Mouse (Mus musculus): ENCODE measurements at regions not wholly inside any gene's neighbourhood (a gene's known extent, or its start where the extent isn't known, plus 50 kb on each side); places are given as distances from the start of the nearest gene placed in this dataset.

GRCm38 (mm10) chr13:83872143-83872819 is 349.8 kb upstream of the Tmem161b start:
- 0 out of 2 replicates have a peak overlapping the region, but pooled peaks have one; percentile 52 for H3K27ac ChIP-seq (ENCODE audit: low read length)
- no peak overlapping the region for H3K9ac ChIP-seq (ENCODE audit: low read depth, low read length)
- 34% methylated on average over 3 of the region's 3 CpGs for WGBS

GRCm38 (mm10) chr13:83872887-83873286 is 349.2 kb upstream of the Tmem161b start:
- no peaks in the 10 kb centered on the region for H3K9me3 ChIP-seq (replicated peaks; ENCODE audit: control insufficient read depth, low read length, poor library complexity, severe bottlenecking)
- no peak overlapping the region for H3K4me3 ChIP-seq (ENCODE audit: low read depth, low read length)
- 4% methylated on average over 5 of the region's 5 CpGs for WGBS
- peaks cover 4% of the 10 kb centered on the region for H3K4me1 ChIP-seq (ENCODE audit: control insufficient read depth, insufficient read depth, low read length)
- no peak for ATAC-seq
- H3K27ac ChIP-seq (ENCODE audit: low read length), result peak overlapping the region; percentile 75
- H3K9ac ChIP-seq (ENCODE audit: low read depth, low read length), result no peak overlapping the region
- H3K4me2 ChIP-seq (ENCODE audit: low read length), result 0 out of 2 replicates have a peak overlapping the region, but pooled peaks have one; percentile 2
- no peaks in the 10 kb centered on the region for H3K27me3 ChIP-seq (ENCODE audit: control insufficient read depth, insufficient read depth, low read depth, low read length)
- no peaks in the 10 kb centered on the region for H3K36me3 ChIP-seq (ENCODE audit: control insufficient read depth, insufficient read depth, low read length)

More at GRCm38 (mm10) chr13:83872143-83872819, 349.8 kb upstream of the Tmem161b start:
- no peak for ATAC-seq
- Histone ChIP-seq H3K36me3 (ENCODE audit: control insufficient read depth, insufficient read depth, low read length) (no peaks in the 10 kb centered on the region), H3K4me3 (ENCODE audit: low read depth, low read length) (no peak overlapping the region), H3K4me1 (ENCODE audit: control insufficient read depth, insufficient read depth, low read length) (peaks cover 6% of the 10 kb centered on the region), H3K9me3 (replicated peaks; ENCODE audit: control insufficient read depth, low read length, poor library complexity, severe bottlenecking) (no peaks in the 10 kb centered on the region), H3K4me2 (ENCODE audit: low read length) (no peak overlapping the region), H3K27me3 (ENCODE audit: control insufficient read depth, insufficient read depth, low read depth, low read length) (no peaks in the 10 kb centered on the region)

GRCm38 (mm10) chr13:83879561-83879960 is 342.5 kb upstream of the Tmem161b start:
- Histone ChIP-seq H3K9me3 (replicated peaks; ENCODE audit: control insufficient read depth, low read length, poor library complexity, severe bottlenecking) (no peaks in the 10 kb centered on the region), H3K27me3 (ENCODE audit: control insufficient read depth, insufficient read depth, low read depth, low read length) (no peaks in the 10 kb centered on the region), H3K4me1 (ENCODE audit: control insufficient read depth, insufficient read depth, low read length) (peaks cover 7% of the 10 kb centered on the region), H3K4me3 (ENCODE audit: low read depth, low read length) (no peak overlapping the region), H3K9ac (ENCODE audit: low read depth, low read length) (no peak overlapping the region), H3K27ac (ENCODE audit: low read length) (peak overlapping the region; percentile 71), H3K4me2 (ENCODE audit: low read length) (no peak overlapping the region), H3K36me3 (ENCODE audit: control insufficient read depth, insufficient read depth, low read length) (no peaks in the 10 kb centered on the region)
- no peak for ATAC-seq
- 37% methylated on average over 2 of the region's 2 CpGs for WGBS

GRCm38 (mm10) chr13:83880305-83880704 is 341.8 kb upstream of the Tmem161b start:
- H3K27ac ChIP-seq (ENCODE audit: low read length), result peak overlapping the region; percentile 76
- peak; percentile 53 for ATAC-seq
- H3K4me2 ChIP-seq (ENCODE audit: low read length), result 0 out of 2 replicates have a peak overlapping the region, but pooled peaks have one; percentile 4
- H3K9ac ChIP-seq (ENCODE audit: low read depth, low read length), result no peak overlapping the region; the same call in 1 of the 2 replicates
- no peaks in the 10 kb centered on the region for H3K27me3 ChIP-seq (ENCODE audit: control insufficient read depth, insufficient read depth, low read depth, low read length)
- no peak overlapping the region for H3K4me3 ChIP-seq (ENCODE audit: low read depth, low read length)
- H3K36me3 ChIP-seq (ENCODE audit: control insufficient read depth, insufficient read depth, low read length), result no peaks in the 10 kb centered on the region
- peaks cover 12% of the 10 kb centered on the region for H3K4me1 ChIP-seq (ENCODE audit: control insufficient read depth, insufficient read depth, low read length)
- WGBS, result 32% methylated on average over 2 of the region's 2 CpGs
- no peaks in the 10 kb centered on the region for H3K9me3 ChIP-seq (replicated peaks; ENCODE audit: control insufficient read depth, low read length, poor library complexity, severe bottlenecking)

GRCm38 (mm10) chr13:83880772-83881171 is 341.3 kb upstream of the Tmem161b start:
- no peak overlapping the region for H3K9ac ChIP-seq (ENCODE audit: low read depth, low read length)
- ATAC-seq, result no peak
- H3K9me3 ChIP-seq (replicated peaks; ENCODE audit: control insufficient read depth, low read length, poor library complexity, severe bottlenecking), result no peaks in the 10 kb centered on the region
- 32% methylated on average over 2 of the region's 2 CpGs for WGBS
- H3K4me2 ChIP-seq (ENCODE audit: low read length), result no peak overlapping the region
- peaks cover 13% of the 10 kb centered on the region for H3K4me1 ChIP-seq (ENCODE audit: control insufficient read depth, insufficient read depth, low read length)
- H3K4me3 ChIP-seq (ENCODE audit: low read depth, low read length), result no peak overlapping the region
- peak overlapping the region; percentile 76 for H3K27ac ChIP-seq (ENCODE audit: low read length)
- no peaks in the 10 kb centered on the region for H3K36me3 ChIP-seq (ENCODE audit: control insufficient read depth, insufficient read depth, low read length)
- H3K27me3 ChIP-seq (ENCODE audit: control insufficient read depth, insufficient read depth, low read depth, low read length), result no peaks in the 10 kb centered on the region

- no peaks in the 10 kb centered on the region for H3K36me3 ChIP-seq (ENCODE audit: control insufficient read depth, insufficient read depth, low read length)
- no peak for ATAC-seq
- H3K9me3 ChIP-seq (replicated peaks; ENCODE audit: control insufficient read depth, low read length, poor library complexity, severe bottlenecking), result no peaks in the 10 kb centered on the region
- WGBS, result 36% methylated on average over 1 of the region's 1 CpGs
- H3K27me3 ChIP-seq (ENCODE audit: control insufficient read depth, insufficient read depth, low read depth, low read length), result no peaks in the 10 kb centered on the region
- H3K9ac ChIP-seq (ENCODE audit: low read depth, low read length), result no peak overlapping the region
- no peak overlapping the region for H3K4me3 ChIP-seq (ENCODE audit: low read depth, low read length)
- peaks cover 13% of the 10 kb centered on the region for H3K4me1 ChIP-seq (ENCODE audit: control insufficient read depth, insufficient read depth, low read length)
- H3K4me2 ChIP-seq (ENCODE audit: low read length), result no peak overlapping the region
- H3K27ac ChIP-seq (ENCODE audit: low read length), result peak overlapping the region; percentile 50
Observed at GRCm38 (mm10) chr13:83882839-83883238, 339.3 kb upstream of the Tmem161b start.

GRCm38 (mm10) chr13:83883821-83884220 is 338.3 kb upstream of the Tmem161b start:
- Histone ChIP-seq H3K27ac (ENCODE audit: low read length) (0 out of 2 replicates have a peak overlapping the region, but pooled peaks have one; percentile 17), H3K9ac (ENCODE audit: low read depth, low read length) (no peak overlapping the region)
- 57% methylated on average over 4 of the region's 4 CpGs for WGBS

GRCm38 (mm10) chr13:83884226-83884625 is 337.9 kb upstream of the Tmem161b start:
- ATAC-seq, result no peak
- peak overlapping the region; percentile 17 for H3K27ac ChIP-seq (ENCODE audit: low read length)
- no peaks in the 10 kb centered on the region for H3K27me3 ChIP-seq (ENCODE audit: control insufficient read depth, insufficient read depth, low read depth, low read length)
- H3K9ac ChIP-seq (ENCODE audit: low read depth, low read length), result no peak overlapping the region
- H3K4me3 ChIP-seq (ENCODE audit: low read depth, low read length), result no peak overlapping the region
- H3K36me3 ChIP-seq (ENCODE audit: control insufficient read depth, insufficient read depth, low read length), result no peaks in the 10 kb centered on the region
- WGBS, result 51% methylated on average over 4 of the region's 4 CpGs
- H3K4me1 ChIP-seq (ENCODE audit: control insufficient read depth, insufficient read depth, low read length), result peaks cover 13% of the 10 kb centered on the region
- H3K9me3 ChIP-seq (replicated peaks; ENCODE audit: control insufficient read depth, low read length, poor library complexity, severe bottlenecking), result no peaks in the 10 kb centered on the region
- H3K4me2 ChIP-seq (ENCODE audit: low read length), result no peak overlapping the region

More at GRCm38 (mm10) chr13:83883821-83884220, 338.3 kb upstream of the Tmem161b start:
- Histone ChIP-seq H3K4me2 (ENCODE audit: low read length) (no peak overlapping the region), H3K36me3 (ENCODE audit: control insufficient read depth, insufficient read depth, low read length) (no peaks in the 10 kb centered on the region), H3K4me1 (ENCODE audit: control insufficient read depth, insufficient read depth, low read length) (peaks cover 13% of the 10 kb centered on the region), H3K27me3 (ENCODE audit: control insufficient read depth, insufficient read depth, low read depth, low read length) (no peaks in the 10 kb centered on the region), H3K9me3 (replicated peaks; ENCODE audit: control insufficient read depth, low read length, poor library complexity, severe bottlenecking) (no peaks in the 10 kb centered on the region), H3K4me3 (ENCODE audit: low read depth, low read length) (no peak overlapping the region)
- no peak for ATAC-seq

GRCm38 (mm10) chr13:83884766-83885543 is 337.1 kb upstream of the Tmem161b start:
- peaks cover 13% of the 10 kb centered on the region for H3K4me1 ChIP-seq (ENCODE audit: control insufficient read depth, insufficient read depth, low read length)
- peak overlapping the region; percentile 23 for H3K4me2 ChIP-seq (ENCODE audit: low read length)
- H3K4me3 ChIP-seq (ENCODE audit: low read depth, low read length), result no peak overlapping the region
- ATAC-seq, result peak; percentile 85
- no peaks in the 10 kb centered on the region for H3K27me3 ChIP-seq (ENCODE audit: control insufficient read depth, insufficient read depth, low read depth, low read length)
- peak overlapping the region; percentile 23; the same call in 1 of the 2 replicates for H3K9ac ChIP-seq (ENCODE audit: low read depth, low read length)
- 14% methylated on average over 13 of the region's 13 CpGs for WGBS
- H3K36me3 ChIP-seq (ENCODE audit: control insufficient read depth, insufficient read depth, low read length), result no peaks in the 10 kb centered on the region
- H3K27ac ChIP-seq (ENCODE audit: low read length), result peak overlapping the region; percentile 58
- H3K9me3 ChIP-seq (replicated peaks; ENCODE audit: control insufficient read depth, low read length, poor library complexity, severe bottlenecking), result no peaks in the 10 kb centered on the region

All from midbrain, embryonic 16.5 days (tissue).